Mouse (Mus musculus) left cerebral cortex, adult 8-10 months (tissue): ENCODE measurements around the gene Cenpl. TPM values are rescaled to one million over a fixed set of nuclear protein-coding genes. Genes with fewer than 3 reads are reported as not detected.
"Not testable (repeated sequence)": the region's sequence is repeated elsewhere in the genome, so short reads cannot be mapped to it uniquely, and the experiment has no call there.

ENCODE experiments used
- DNase-seq, 2 experiments: peaks; one replicate each; pipeline ENCODE4 v3.0.0; 2022; ENCODE audit warnings: low spot score in 2 of 2
- total RNA-seq, 4 experiments: library from RNA; stranded (reverse); gene quantifications; 2 replicates each; pipeline ENCODE4 v1.2.4; 2022

Gene Cenpl
- total RNA-seq = 1 to 10 TPM; 1.6 to 2.7 (median 1.7) TPM

- DNase-seq = peak; percentile 96
Measured at GRCm38 (mm10) chr1:161070352-161071271, at the start of gene Cenpl, which contains the start of gene Dars2. Cenpl (plus strand) TSS chr1:161070713. Dars2 (minus strand) TSS chr1:161070658.

- no peak for DNase-seq
Measured at GRCm38 (mm10) chr1:161025410-161026210, 44.9 kb upstream of the Cenpl start.

GRCm38 (mm10) chr1:161027196-161027595, 43.3 kb upstream of the Cenpl start:
- no peak for DNase-seq

GRCm38 (mm10) chr1:161028427-161028826, 42.1 kb upstream of the Cenpl start:
- not testable (repeated sequence) for DNase-seq

GRCm38 (mm10) chr1:161030058-161030457, 40.5 kb upstream of the Cenpl start:
- DNase-seq = no peak

GRCm38 (mm10) chr1:161031881-161032280, 38.6 kb upstream of the Cenpl start:
- DNase-seq = no peak

GRCm38 (mm10) chr1:161032345-161032744, 38.2 kb upstream of the Cenpl start:
- DNase-seq = no peak

- DNase-seq = no peak
Measured at GRCm38 (mm10) chr1:161033856-161034434, 36.6 kb upstream of the Cenpl start.

- peak; percentile 97 to 99 for DNase-seq
Measured at GRCm38 (mm10) chr1:161034435-161035280, 35.9 kb upstream of the Cenpl start, which contains the start of gene Zbtb37. Zbtb37 (minus strand) TSS chr1:161034849.

GRCm38 (mm10) chr1:161035281-161035785, 35.2 kb upstream of the Cenpl start:
- no peak for DNase-seq

- DNase-seq = peak in 1 of 2 experiments; percentile 21
Measured at GRCm38 (mm10) chr1:161035786-161036404, 34.6 kb upstream of the Cenpl start.

- peak in 1 of 2 experiments; percentile 14 for DNase-seq
Measured at GRCm38 (mm10) chr1:161036411-161036841, 34.1 kb upstream of the Cenpl start.

- DNase-seq = no peak
Measured at GRCm38 (mm10) chr1:161037026-161037425, 33.5 kb upstream of the Cenpl start.

- DNase-seq = no peak
Measured at GRCm38 (mm10) chr1:161037599-161037998, 32.9 kb upstream of the Cenpl start.

- DNase-seq = no peak
Measured at GRCm38 (mm10) chr1:161038004-161038403, 32.5 kb upstream of the Cenpl start.

GRCm38 (mm10) chr1:161038968-161039721, 31.4 kb upstream of the Cenpl start:
- DNase-seq = no peak

GRCm38 (mm10) chr1:161039741-161040425, 30.6 kb upstream of the Cenpl start:
- no peak for DNase-seq

- DNase-seq = no peak
Measured at GRCm38 (mm10) chr1:161040426-161040770, 30.1 kb upstream of the Cenpl start.

- no peak for DNase-seq
Measured at GRCm38 (mm10) chr1:161040855-161041254, 29.7 kb upstream of the Cenpl start.
